Mouse (Mus musculus) MEL (cell line): ENCODE data around the gene Eif5a. TPM values are rescaled to one million over a fixed set of nuclear protein-coding genes. Genes with fewer than 3 reads are reported as not detected.
A peak's percentile ranks its signal among the peaks of the same experiment; 100 is the strongest.

Source experiments
- DNase-seq: peaks from one replicate; pipeline ENCODE4 v3.0.0; 2011; ENCODE audit warnings: low read depth, low spot score
- H3K27ac ChIP-seq: 2 replicates; pipeline ENCODE4 v1.5.1; 2012; ENCODE audit warnings: low read depth, mild to moderate bottlenecking, control low read depth, low read length, moderate library complexity; ENCODE audit not compliant: control insufficient read depth
- H3K27me3 ChIP-seq, 2 experiments: fragments of 150-350 bp in 1 of 2; sonication (generic) in 1 of 2; 2 replicates each; pipeline ENCODE4 v1.6.1; 2012; ENCODE audit warnings: low read length in 2 of 2, mild to moderate bottlenecking in 2 of 2, improper control_type of control experiment in 1 of 2, moderate library complexity in 1 of 2; ENCODE audit not compliant: insufficient read depth in 2 of 2, control insufficient read depth in 1 of 2
- H3K36me3 ChIP-seq, 2 experiments: 2 replicates each; pipeline ENCODE4 v1.6.1; 2012 to 2014; ENCODE audit warnings: low read length in 2 of 2, improper control_type of control experiment in 1 of 2, inconsistent platforms in 1 of 2, mild to moderate bottlenecking in 1 of 2; ENCODE audit not compliant: insufficient read depth in 2 of 2, control insufficient read depth in 1 of 2
- H3K4me1 ChIP-seq, 2 experiments: fragments of 150-350 bp in 1 of 2; sonication (generic) in 1 of 2; 2 replicates each; pipeline ENCODE4 v1.6.1; 2012; ENCODE audit warnings: low read length in 2 of 2, improper control_type of control experiment in 1 of 2, mild to moderate bottlenecking in 1 of 2; ENCODE audit not compliant: insufficient read depth in 2 of 2, control insufficient read depth in 1 of 2
- H3K4me3 ChIP-seq, 2 experiments: fragments of 150-350 bp in 1 of 2; sonication (generic) in 1 of 2; 2 replicates each; pipeline ENCODE4 v1.5.1; 2012; ENCODE audit warnings: low read depth in 2 of 2, low read length in 2 of 2, mild to moderate bottlenecking in 2 of 2, moderate library complexity in 2 of 2, control low read depth in 1 of 2, improper control_type of control experiment in 1 of 2; ENCODE audit not compliant: control insufficient read depth in 1 of 2, insufficient read depth in 1 of 2
- H3K79me2 ChIP-seq: 2 replicates; pipeline ENCODE4 v1.6.1; 2012; ENCODE audit warnings: mild to moderate bottlenecking, low read length, moderate library complexity; ENCODE audit not compliant: control insufficient read depth, poor library complexity, insufficient read depth
- H3K9ac ChIP-seq: 2 replicates; pipeline ENCODE4 v1.6.1; 2012; ENCODE audit warnings: low read depth, mild to moderate bottlenecking, control low read depth, low read length, moderate library complexity; ENCODE audit not compliant: control insufficient read depth, poor library complexity, severe bottlenecking
- H3K9me3 ChIP-seq: fragments of 150-350 bp; sonication (generic); replicated peaks from 2 replicates; pipeline ENCODE4 v1.6.1; 2012; ENCODE audit warnings: mild to moderate bottlenecking, low read length, improper control_type of control experiment, moderate library complexity; ENCODE audit not compliant: insufficient read depth
- BHLHE40 ChIP-seq: IDR thresholded peaks from 2 replicates; pipeline ENCODE4 v1.6.1; 2012; ENCODE audit warnings: low read depth, mild to moderate bottlenecking, inconsistent platforms, low read length, improper control_type of control experiment, borderline replicate concordance
- CHD1 ChIP-seq: IDR thresholded peaks from 2 replicates; pipeline ENCODE4 v1.6.1; 2012; ENCODE audit warnings: low read depth, mild to moderate bottlenecking, inconsistent platforms, low read length, improper control_type of control experiment
- CHD2 ChIP-seq: IDR thresholded peaks from 2 replicates; pipeline ENCODE4 v1.6.1; 2011; ENCODE audit warnings: low read length, improper control_type of control experiment
- CTCF ChIP-seq, 3 experiments: IDR thresholded peaks in 2 of 3; conservative IDR thresholded peaks in 1 of 3; 2 replicates each; pipeline ENCODE4 v1.5.1; 2011 to 2012; ENCODE audit warnings: low read length in 3 of 3, low read depth in 2 of 3, mild to moderate bottlenecking in 2 of 3, improper control_type of control experiment in 1 of 3, inconsistent platforms in 1 of 3, mixed read lengths in 1 of 3, moderate library complexity in 1 of 3; ENCODE audit not compliant: control insufficient read depth in 1 of 3, insufficient read depth in 1 of 3, poor library complexity in 1 of 3, severe bottlenecking in 1 of 3
- E2F4 ChIP-seq: IDR thresholded peaks from 2 replicates; pipeline ENCODE4 v1.6.1; 2011; ENCODE audit warnings: low read depth, low read length, improper control_type of control experiment, borderline replicate concordance
- ELF1 ChIP-seq: IDR thresholded peaks from 2 replicates; pipeline ENCODE4 v1.6.1; 2014; ENCODE audit warnings: low read depth, mild to moderate bottlenecking, inconsistent platforms, low read length, improper control_type of control experiment, moderate library complexity
- EP300 ChIP-seq, 2 experiments: IDR thresholded peaks; 2 replicates each; pipeline ENCODE4 v1.6.1; 2011; ENCODE audit warnings: improper control_type of control experiment in 2 of 2, low read length in 2 of 2, low read depth in 1 of 2, mild to moderate bottlenecking in 1 of 2
- ETS1 ChIP-seq: IDR thresholded peaks from 2 replicates; pipeline ENCODE4 v1.6.1; 2012; ENCODE audit warnings: low read depth, mild to moderate bottlenecking, inconsistent platforms, low read length, improper control_type of control experiment, moderate library complexity
- GABPA ChIP-seq: IDR thresholded peaks from 2 replicates; pipeline ENCODE4 v1.6.1; 2012; ENCODE audit warnings: low read depth, mild to moderate bottlenecking, inconsistent platforms, low read length, improper control_type of control experiment, moderate library complexity
- GATA1 ChIP-seq: IDR thresholded peaks from 2 replicates; pipeline ENCODE4 v1.6.1; 2011; ENCODE audit warnings: low read depth, low read length, improper control_type of control experiment
- HCFC1 ChIP-seq: IDR thresholded peaks from 2 replicates; pipeline ENCODE4 v1.6.1; 2012; ENCODE audit warnings: low read depth, mild to moderate bottlenecking, inconsistent platforms, low read length, improper control_type of control experiment, moderate library complexity
- JUND ChIP-seq: IDR thresholded peaks from 2 replicates; pipeline ENCODE4 v1.6.1; 2011; ENCODE audit warnings: low read depth, mild to moderate bottlenecking, improper control_type of control experiment, low read length
- KAT2A ChIP-seq: conservative IDR thresholded peaks from 2 replicates; pipeline ENCODE4 v1.6.1; 2012; ENCODE audit warnings: low read depth, low read length, improper control_type of control experiment, inconsistent platforms
- MAFK ChIP-seq: IDR thresholded peaks from 2 replicates; pipeline ENCODE4 v1.6.1; 2011; ENCODE audit warnings: low read depth, mild to moderate bottlenecking, low read length, improper control_type of control experiment, borderline replicate concordance
- MAX ChIP-seq: IDR thresholded peaks from 2 replicates; pipeline ENCODE4 v1.6.1; 2011; ENCODE audit warnings: low read length, improper control_type of control experiment
- MAZ ChIP-seq: IDR thresholded peaks from 2 replicates; pipeline ENCODE4 v1.6.1; 2012; ENCODE audit warnings: low read depth, mild to moderate bottlenecking, inconsistent platforms, low read length, improper control_type of control experiment
- MEF2A ChIP-seq: IDR thresholded peaks from 2 replicates; pipeline ENCODE4 v1.6.1; 2014; ENCODE audit warnings: low read depth, mild to moderate bottlenecking, inconsistent platforms, low read length, improper control_type of control experiment; ENCODE audit not compliant: poor library complexity, insufficient replicate concordance, severe bottlenecking; ENCODE audit errors: extremely low read depth
- MYB ChIP-seq: IDR thresholded peaks from 2 replicates; pipeline ENCODE4 v1.6.1; 2011; ENCODE audit warnings: mild to moderate bottlenecking, low read depth, low read length, improper control_type of control experiment
- MYC ChIP-seq: IDR thresholded peaks from 2 replicates; pipeline ENCODE4 v1.6.1; 2011; ENCODE audit warnings: low read depth, mild to moderate bottlenecking, low read length, improper control_type of control experiment, moderate library complexity
- NELFE ChIP-seq: IDR thresholded peaks from 2 replicates; pipeline ENCODE4 v1.6.1; 2011; ENCODE audit warnings: low read depth, low read length, improper control_type of control experiment
- NRF1 ChIP-seq: IDR thresholded peaks from 2 replicates; pipeline ENCODE4 v1.6.1; 2014; ENCODE audit warnings: low read depth, mild to moderate bottlenecking, inconsistent platforms, low read length, improper control_type of control experiment, moderate library complexity; ENCODE audit not compliant: poor library complexity, insufficient read depth, severe bottlenecking
- POLR2AphosphoS2 ChIP-seq: IDR thresholded peaks from 2 replicates; pipeline ENCODE4 v1.6.1; 2011; ENCODE audit warnings: low read length, improper control_type of control experiment
- RAD21 ChIP-seq: IDR thresholded peaks from 2 replicates; pipeline ENCODE4 v1.6.1; 2011; ENCODE audit warnings: mild to moderate bottlenecking, low read depth, low read length, improper control_type of control experiment
- RCOR1 ChIP-seq: IDR thresholded peaks from 2 replicates; pipeline ENCODE4 v1.6.1; 2012; ENCODE audit warnings: low read depth, mild to moderate bottlenecking, inconsistent platforms, low read length, improper control_type of control experiment
- SIN3A ChIP-seq: IDR thresholded peaks from 2 replicates; pipeline ENCODE4 v1.6.1; 2012; ENCODE audit warnings: low read length, improper control_type of control experiment, inconsistent platforms
- SMC3 ChIP-seq: IDR thresholded peaks from 2 replicates; pipeline ENCODE4 v1.6.1; 2011; ENCODE audit warnings: low read depth, low read length, improper control_type of control experiment
- TAL1 ChIP-seq: IDR thresholded peaks from 2 replicates; pipeline ENCODE4 v1.6.1; 2012; ENCODE audit warnings: mild to moderate bottlenecking, inconsistent platforms, low read length, moderate library complexity, mixed read lengths
- TBP ChIP-seq: IDR thresholded peaks from 2 replicates; pipeline ENCODE4 v1.8.0; 2011; ENCODE audit warnings: low read depth, low read length, improper control_type of control experiment
- UBTF ChIP-seq: IDR thresholded peaks from 2 replicates; pipeline ENCODE4 v1.6.1; 2012; ENCODE audit warnings: low read depth, mild to moderate bottlenecking, inconsistent platforms, low read length, improper control_type of control experiment, moderate library complexity, borderline replicate concordance; ENCODE audit not compliant: insufficient read depth
- USF1 ChIP-seq: IDR thresholded peaks from 2 replicates; pipeline ENCODE4 v1.6.1; 2014; ENCODE audit warnings: low read depth, mild to moderate bottlenecking, inconsistent platforms, low read length, improper control_type of control experiment, moderate library complexity
- USF2 ChIP-seq, 2 experiments: IDR thresholded peaks; 2 replicates each; pipeline ENCODE4 v1.6.1; 2011 to 2012; ENCODE audit warnings: improper control_type of control experiment in 2 of 2, low read length in 2 of 2, borderline replicate concordance in 1 of 2, inconsistent platforms in 1 of 2, low read depth in 1 of 2, mild to moderate bottlenecking in 1 of 2; ENCODE audit not compliant: insufficient read depth in 1 of 2
- ZC3H11A ChIP-seq: IDR thresholded peaks from 2 replicates; pipeline ENCODE4 v1.6.1; 2012; ENCODE audit warnings: low read depth, mild to moderate bottlenecking, inconsistent platforms, low read length, improper control_type of control experiment
- ZKSCAN1 ChIP-seq: IDR thresholded peaks from 2 replicates; pipeline ENCODE4 v1.6.1; 2012; ENCODE audit warnings: low read depth, mild to moderate bottlenecking, inconsistent platforms, low read length, improper control_type of control experiment, moderate library complexity
- ZMIZ1 ChIP-seq: IDR thresholded peaks from 2 replicates; pipeline ENCODE4 v1.6.1; 2012; ENCODE audit warnings: low read depth, mild to moderate bottlenecking, inconsistent platforms, low read length, improper control_type of control experiment, moderate library complexity
- ZNF384 ChIP-seq: IDR thresholded peaks from 2 replicates; pipeline ENCODE4 v1.6.1; 2012; ENCODE audit warnings: low read depth, mild to moderate bottlenecking, inconsistent platforms, low read length, improper control_type of control experiment
- polyA plus RNA-seq, 2 experiments: library from polyadenylated mRNA; stranded (reverse) in 1 of 2; unstranded in 1 of 2; fragments of >175 nt in 1 of 2; fragments of >200 nt in 1 of 2; gene quantifications; 2 replicates each; pipeline versions ENCODE4 v1.2.1 to v1.2.4; 2012; ENCODE audit warnings: low replicate concordance in 2 of 2, low read depth in 1 of 2; ENCODE audit not compliant: insufficient read length in 2 of 2, insufficient read depth in 1 of 2, missing spikeins in 1 of 2
- total RNA-seq: library from RNA; depleted of rRNA; stranded (reverse); fragments of 300-350 nt; gene quantifications from 2 replicates; pipeline ENCODE4 v1.2.3, GENCODE M21; 2012

Gene Eif5a
- total and polyA plus RNA-seq, 3 experiments = 1,272 to 3,185 (median 1,428) TPM

- Histone ChIP-seq H3K27ac (peak within 1 kb of the TSS; percentile 80), H3K79me2 (peaks cover 36% of the 10 kb centered on the region), H3K9ac (peak within 1 kb of the TSS; percentile 78), H3K36me3 (peaks cover 15 to 44% of the 10 kb centered on the region in 2 experiments), H3K4me1 (peaks cover 2 to 45% of the 10 kb centered on the region in 2 experiments), H3K9me3 (no peaks in the 10 kb centered on the region), H3K27me3 (no peaks in the 10 kb centered on the region), H3K4me3 (peak within 1 kb of the TSS; percentile 58 to 78)
- DNase-seq = peak; percentile 98
- TF ChIP-seq USF1 (peak; percentile 89), ETS1 (peak; percentile 33; the same call in 1 of the 2 replicates), RCOR1 (no peak), MAFK (no peak), ELF1 (peak; percentile 100), EP300 (IDR thresholded peaks at IDR 0.05; ENCODE audit: low read depth in 1 of 2, low read length in 2 of 2) (peak in 1 of 2 experiments; percentile 55; a peak in 2 of 4 replicates), POLR2AphosphoS2 (peak; percentile 99), MYC (peak; percentile 99), ZKSCAN1 (no peak), USF2 (IDR thresholded peaks at IDR 0.05; ENCODE audit: borderline replicate concordance in 1 of 2, insufficient read depth in 1 of 2, low read depth in 1 of 2, low read length in 2 of 2) (peak in 1 of 2 experiments; percentile 33; a peak in 1 of 4 replicates), ZNF384 (no peak), CTCF (IDR thresholded peaks at IDR 0.05 in 2 of 3, conservative IDR thresholded peaks at IDR 0.05 in 1 of 3; ENCODE audit: control insufficient read depth in 1 of 3, insufficient read depth in 1 of 3, low read depth in 2 of 3, low read length in 3 of 3, poor library complexity in 1 of 3, severe bottlenecking in 1 of 3) (no peak), JUND (no peak), NRF1 (0 out of 2 replicates have a peak, but pooled peaks have one; percentile 32), MYB (no peak), E2F4 (0 out of 2 replicates have a peak, but pooled peaks have one; percentile 70), ZMIZ1 (peak; percentile 49; the same call in 1 of the 2 replicates), BHLHE40 (no peak), HCFC1 (peak; percentile 97), SMC3 (no peak; the same call in 1 of the 2 replicates), NELFE (peak; percentile 72), GABPA (no peak), ZC3H11A (no peak), MAZ (peak; percentile 56; the same call in 1 of the 2 replicates), MEF2A (no peak), KAT2A (peak; percentile 96), GATA1 (peak; percentile 13; the same call in 1 of the 2 replicates), MAX (peak; percentile 93), CHD1 (no peak), TBP (peak; percentile 66), TAL1 (no peak), SIN3A (peak; percentile 98), UBTF (no peak), RAD21 (no peak), CHD2 (peak; percentile 88)
These were observed 8.0 kb downstream of the Eif5a start, which contains the start of gene Gps2 for GRCm38 (mm10) chr11:69913554-69914371. Gene Gps2, plus strand, starts transcription at chr11:69913888.
